Mouse (Mus musculus): ENCODE data around the gene Saysd1. TPM values are rescaled to one million over a fixed set of nuclear protein-coding genes. Genes with fewer than 3 reads are reported as not detected.

Saysd1 gene
- 10.6 and 10.8 TPM in 2 replicates for polyA plus RNA-seq (2016; fragmentation: Nextera tagmentation; extraction: Ambion mirVana)

DNA sequence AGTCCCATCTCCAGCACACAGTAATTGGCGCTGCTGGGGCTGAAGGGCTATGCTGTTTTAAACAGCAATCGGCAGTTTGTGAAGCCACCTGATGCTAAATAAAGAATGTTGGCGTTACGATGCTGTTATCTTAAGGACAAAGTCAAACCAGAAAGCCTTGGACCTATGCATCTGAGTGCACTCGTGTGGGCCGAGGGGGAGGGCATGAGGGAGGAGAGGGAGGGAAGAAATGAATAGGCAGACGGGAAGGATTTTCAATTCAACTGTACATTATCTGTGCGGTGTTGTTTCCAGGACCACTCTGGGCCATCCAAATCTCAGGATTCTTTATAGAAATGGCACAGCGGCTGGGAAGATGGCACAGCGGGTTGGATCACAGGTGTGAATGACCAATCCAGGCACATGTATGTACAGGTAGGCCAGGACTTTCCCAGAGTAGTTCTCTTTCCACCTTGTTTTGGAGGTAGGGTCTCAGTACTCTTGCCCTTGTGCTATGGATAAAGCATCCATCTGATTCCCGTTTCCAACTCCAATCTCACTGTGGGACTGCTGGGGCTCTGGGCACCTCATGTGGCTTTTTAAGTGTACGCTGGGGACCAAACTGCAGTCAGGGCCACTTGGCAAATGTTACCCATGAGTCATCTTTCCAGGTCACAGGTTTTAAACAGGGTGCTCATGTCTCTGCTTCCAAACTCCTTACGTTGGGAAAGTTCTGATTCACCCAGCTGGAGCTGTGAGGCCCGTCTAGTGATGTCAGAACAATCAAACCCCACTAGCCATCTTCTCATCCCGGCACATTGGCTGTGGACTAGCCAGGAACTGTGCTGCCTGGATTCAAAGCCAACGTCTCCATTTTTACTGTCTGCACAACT, at the start of gene Saysd1:
TSS of gene Saysd1 (minus strand) at position 51 of the 872 bp plus-strand sequence.
- Histone ChIP-seq H3K4me1 (no peaks in the 10 kb centered on the region), H3K9me3 (replicated peaks) (no peaks in the 10 kb centered on the region), H3K36me3 (peaks cover 12% of the 10 kb centered on the region), H3K4me3 (no peak within 1 kb of the TSS), H3K9ac (no peak within 1 kb of the TSS), H3K27ac (no peak within 1 kb of the TSS), H3K27me3 (no peaks in the 10 kb centered on the region), H3K4me2 (replicated peaks) (no peak within 1 kb of the TSS)
- 85% methylated on average over 16 of the region's 16 CpGs for WGBS
- no peak for ATAC-seq (ENCODE audit: low FRiP score)

DNA sequence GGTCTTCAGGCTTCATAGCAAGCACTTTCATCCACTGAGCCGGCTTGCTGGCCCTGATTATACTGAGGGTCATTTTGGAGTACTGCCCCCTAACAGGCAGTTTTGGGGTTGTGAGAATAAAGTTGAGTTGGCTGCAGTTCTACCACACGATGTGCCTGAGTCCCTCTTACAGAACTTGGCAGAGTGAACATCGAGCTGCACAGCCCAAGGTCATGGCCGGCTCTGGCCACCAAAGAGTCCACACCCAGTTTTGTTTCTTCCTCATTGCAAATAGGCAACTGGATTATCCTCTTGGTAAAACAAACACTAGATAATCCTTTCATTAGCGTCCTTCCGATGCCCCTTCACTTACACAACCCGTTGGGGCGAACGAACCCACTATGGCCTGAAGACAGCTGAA, 47.1 kb upstream of the Saysd1 start:
- Histone ChIP-seq H3K9me3 (replicated peaks) (no peaks in the 10 kb centered on the region), H3K36me3 (no peaks in the 10 kb centered on the region), H3K27ac (no peak overlapping the region), H3K4me2 (replicated peaks) (no peak overlapping the region), H3K9ac (no peak overlapping the region), H3K4me3 (no peak overlapping the region), H3K4me1 (peaks cover 18% of the 10 kb centered on the region), H3K27me3 (0 out of 2 replicates have a peak, but pooled peaks cover 2% of the 10 kb centered on the region)
- 84% methylated on average over 9 of the region's 9 CpGs for WGBS
- no peak for ATAC-seq (ENCODE audit: low FRiP score)

DNA sequence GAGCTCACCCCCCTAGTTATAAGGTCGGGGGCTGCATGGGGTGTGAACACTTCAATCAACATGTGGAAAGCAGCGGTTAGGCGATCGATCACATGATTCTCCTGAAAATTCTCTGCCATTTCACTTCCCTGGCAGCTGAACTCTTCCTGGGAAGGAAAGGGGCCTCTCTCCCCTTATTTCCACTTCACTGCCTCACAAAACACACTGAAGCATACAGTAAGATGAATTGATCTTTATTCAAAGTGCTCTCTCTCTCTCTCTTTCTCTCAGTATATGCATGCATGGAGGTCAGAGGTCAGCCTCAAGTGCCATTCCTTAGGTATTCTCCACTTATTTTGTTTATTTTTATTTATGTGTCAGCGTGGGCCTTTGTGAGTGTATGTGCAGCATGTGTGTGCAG, 45.4 kb upstream of the Saysd1 start:
- Histone ChIP-seq H3K27me3 (0 out of 2 replicates have a peak, but pooled peaks cover 5% of the 10 kb centered on the region), H3K9me3 (replicated peaks) (no peaks in the 10 kb centered on the region), H3K27ac (0 out of 2 replicates have a peak overlapping the region, but pooled peaks have one; percentile 12), H3K4me2 (replicated peaks) (no peak overlapping the region), H3K4me1 (peaks cover 35% of the 10 kb centered on the region), H3K4me3 (no peak overlapping the region), H3K36me3 (no peaks in the 10 kb centered on the region), H3K9ac (no peak overlapping the region)
- WGBS: 43% methylated on average over 5 of the region's 5 CpGs
- no peak for ATAC-seq (ENCODE audit: low FRiP score)

DNA sequence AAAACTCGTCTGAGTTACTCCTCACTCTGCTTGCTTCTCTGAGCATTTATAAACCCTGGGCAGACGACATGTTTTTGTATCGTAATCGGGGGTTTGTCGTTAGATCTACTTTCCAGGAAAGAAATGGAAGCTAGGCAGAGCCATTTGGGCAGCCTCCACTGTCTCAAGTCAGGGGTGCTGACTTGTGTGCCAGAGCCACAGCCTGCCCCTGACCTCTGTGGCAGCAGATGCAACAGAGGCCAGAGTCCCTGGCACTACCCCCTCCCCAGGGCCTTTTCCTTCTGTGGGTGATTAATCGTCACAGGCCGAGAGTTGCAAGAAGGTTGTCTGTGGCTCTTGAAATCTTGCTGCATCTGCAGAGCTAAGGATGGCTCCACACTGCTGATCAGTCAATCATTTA, 44.3 kb upstream of the Saysd1 start:
- H3K4me3 ChIP-seq: no peak overlapping the region
- peaks cover 44% of the 10 kb centered on the region for H3K4me1 ChIP-seq
- WGBS: 77% methylated on average over 7 of the region's 7 CpGs
- H3K9me3 ChIP-seq (replicated peaks): no peaks in the 10 kb centered on the region
- no peak overlapping the region for H3K9ac ChIP-seq
- H3K27me3 ChIP-seq: 0 out of 2 replicates have a peak, but pooled peaks cover 5% of the 10 kb centered on the region
- no peak overlapping the region for H3K4me2 ChIP-seq (replicated peaks)
- no peaks in the 10 kb centered on the region for H3K36me3 ChIP-seq
- H3K27ac ChIP-seq: no peak overlapping the region
- ATAC-seq (ENCODE audit: low FRiP score): no peak

DNA sequence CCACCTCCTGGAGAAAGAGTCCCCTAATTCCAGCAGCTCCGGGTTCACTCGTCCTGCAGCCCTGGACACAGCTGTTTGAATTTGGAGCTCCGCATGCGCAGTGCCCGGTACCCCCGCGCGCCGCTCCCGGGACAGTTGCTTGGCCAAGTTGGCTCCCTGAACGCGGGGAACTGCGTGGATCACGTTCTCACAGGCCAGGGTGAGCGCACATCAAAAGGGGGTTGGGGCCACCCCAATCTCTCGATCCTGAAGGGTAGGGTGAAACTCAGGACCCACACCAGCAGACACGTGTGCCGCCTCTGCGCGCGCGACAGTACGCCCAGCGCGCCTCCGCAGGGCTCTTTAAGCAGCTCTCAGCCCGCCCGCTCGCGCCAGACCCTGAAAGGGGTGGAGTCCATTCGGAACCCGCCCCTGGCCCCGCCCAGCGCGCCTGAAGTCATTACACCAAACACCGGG, 43.2 kb upstream of the Saysd1 start, which contains the start of gene Kcnk5:
TSS of gene Kcnk5 (minus strand) at position 344 of the 456 bp plus-strand sequence.
- peak within 1 kb of the TSS; percentile 56 for H3K9ac ChIP-seq

DNA sequence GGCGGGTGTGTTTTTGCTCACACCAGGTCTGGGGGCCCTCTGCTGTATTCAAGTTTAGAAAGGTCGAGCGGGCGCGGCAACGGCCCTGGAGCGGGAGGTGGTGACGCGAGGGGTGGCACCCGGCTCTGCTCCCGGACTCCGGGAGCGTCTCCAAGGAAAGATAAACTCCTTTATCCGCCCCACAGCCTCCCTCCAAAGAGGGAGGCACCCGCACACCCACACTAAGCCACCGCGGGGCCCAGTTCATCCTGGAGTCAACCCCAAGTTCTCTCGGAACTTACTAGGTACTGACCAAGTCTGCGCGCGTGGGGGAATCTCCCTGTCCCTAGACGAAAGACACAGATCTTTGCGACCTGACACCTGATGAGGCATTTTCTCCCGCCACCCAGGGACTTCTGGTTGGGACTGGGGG, 42.4 kb upstream of the Saysd1 start:
- Histone ChIP-seq H3K4me1 (peaks cover 45% of the 10 kb centered on the region), H3K9ac (peak overlapping the region; percentile 56), H3K4me2 (replicated peaks) (peak overlapping the region; percentile 92), H3K9me3 (replicated peaks) (no peaks in the 10 kb centered on the region), H3K27me3 (0 out of 2 replicates have a peak, but pooled peaks cover 5% of the 10 kb centered on the region), H3K27ac (no peak overlapping the region), H3K36me3 (no peaks in the 10 kb centered on the region), H3K4me3 (peak overlapping the region; percentile 64)
- peak; percentile 7; the same call in 1 of the 2 replicates for ATAC-seq (ENCODE audit: low FRiP score)
- under 1% methylated on average over 24 of the region's 24 CpGs for WGBS

More for the DNA sequence above, 43.2 kb upstream of the Saysd1 start, which contains the start of gene Kcnk5:
- H3K9me3 ChIP-seq (replicated peaks): no peaks in the 10 kb centered on the region
- peak within 1 kb of the TSS; percentile 92 for H3K4me2 ChIP-seq (replicated peaks)
- H3K4me3 ChIP-seq: peak within 1 kb of the TSS; percentile 64
- 0 out of 2 replicates have a peak, but pooled peaks cover 5% of the 10 kb centered on the region for H3K27me3 ChIP-seq
- H3K36me3 ChIP-seq: no peaks in the 10 kb centered on the region
- peak; percentile 93 for ATAC-seq (ENCODE audit: low FRiP score)
- no peak within 1 kb of the TSS for H3K27ac ChIP-seq
- peaks cover 45% of the 10 kb centered on the region for H3K4me1 ChIP-seq
- under 1% methylated on average over 36 of the region's 36 CpGs for WGBS

DNA sequence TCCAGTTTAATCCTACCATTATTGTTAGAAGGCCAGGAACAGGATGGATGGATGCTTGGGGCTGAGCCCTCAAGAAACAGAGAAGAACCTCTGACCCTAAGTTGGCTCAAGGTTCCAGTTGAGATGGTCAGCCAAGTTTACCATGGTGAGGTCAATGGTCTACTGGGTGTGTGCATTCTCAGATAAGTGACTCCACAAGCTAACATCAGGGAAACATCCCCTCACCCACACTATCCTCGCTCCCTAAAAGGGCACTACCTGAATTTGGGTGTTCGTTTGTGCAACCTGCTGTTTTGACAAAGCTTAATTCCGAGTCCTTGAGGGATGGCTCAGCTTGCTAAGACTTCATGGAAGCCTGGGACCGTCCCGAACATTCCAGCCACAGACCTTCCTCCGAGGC, 42.0 kb upstream of the Saysd1 start:
- peak overlapping the region; percentile 92 for H3K4me2 ChIP-seq (replicated peaks)
- no peaks in the 10 kb centered on the region for H3K9me3 ChIP-seq (replicated peaks)
- WGBS: 7% methylated on average over 6 of the region's 6 CpGs
- H3K4me1 ChIP-seq: peaks cover 45% of the 10 kb centered on the region
- H3K9ac ChIP-seq: peak overlapping the region; percentile 56
- H3K4me3 ChIP-seq: peak overlapping the region; percentile 64
- 0 out of 2 replicates have a peak, but pooled peaks cover 5% of the 10 kb centered on the region for H3K27me3 ChIP-seq
- H3K36me3 ChIP-seq: no peaks in the 10 kb centered on the region
- no peak overlapping the region for H3K27ac ChIP-seq
- no peak for ATAC-seq (ENCODE audit: low FRiP score)

DNA sequence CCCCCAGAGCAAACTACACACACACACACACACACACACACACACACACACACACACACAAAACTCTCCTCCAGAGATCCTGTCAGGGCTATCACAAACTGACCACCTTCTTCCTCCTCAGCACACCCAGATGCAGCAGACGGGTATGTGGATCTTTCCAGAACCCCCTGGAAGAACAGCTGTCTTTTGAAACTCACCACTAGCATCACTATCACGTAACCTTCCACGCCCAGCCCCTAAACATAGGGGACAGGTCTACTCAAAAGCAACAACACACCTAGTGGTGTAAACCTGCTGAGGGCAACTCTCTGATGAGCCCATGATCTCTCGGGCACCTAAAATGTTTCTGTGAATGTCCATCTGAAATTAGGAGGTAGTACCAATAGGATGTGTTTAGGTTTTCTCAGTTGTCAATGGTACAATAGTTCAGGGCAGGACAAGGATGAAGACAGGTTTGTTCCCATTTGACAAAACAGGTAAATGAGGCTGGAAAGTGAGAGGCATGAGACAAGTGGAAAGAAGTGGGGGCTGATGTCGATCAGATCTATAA, 41.5 kb upstream of the Saysd1 start:
- Histone ChIP-seq H3K4me1 (peaks cover 45% of the 10 kb centered on the region), H3K27me3 (0 out of 2 replicates have a peak, but pooled peaks cover 5% of the 10 kb centered on the region), H3K36me3 (no peaks in the 10 kb centered on the region), H3K9me3 (replicated peaks) (no peaks in the 10 kb centered on the region), H3K27ac (no peak overlapping the region), H3K9ac (peak overlapping the region; percentile 10; the same call in 1 of the 2 replicates), H3K4me2 (replicated peaks) (peak overlapping the region; percentile 92), H3K4me3 (peak overlapping the region; percentile 64; the same call in 1 of the 2 replicates)
- ATAC-seq (ENCODE audit: low FRiP score): no peak
- whole genome bisulfite sequencing: 69% methylated on average over 5 of the region's 5 CpGs

DNA sequence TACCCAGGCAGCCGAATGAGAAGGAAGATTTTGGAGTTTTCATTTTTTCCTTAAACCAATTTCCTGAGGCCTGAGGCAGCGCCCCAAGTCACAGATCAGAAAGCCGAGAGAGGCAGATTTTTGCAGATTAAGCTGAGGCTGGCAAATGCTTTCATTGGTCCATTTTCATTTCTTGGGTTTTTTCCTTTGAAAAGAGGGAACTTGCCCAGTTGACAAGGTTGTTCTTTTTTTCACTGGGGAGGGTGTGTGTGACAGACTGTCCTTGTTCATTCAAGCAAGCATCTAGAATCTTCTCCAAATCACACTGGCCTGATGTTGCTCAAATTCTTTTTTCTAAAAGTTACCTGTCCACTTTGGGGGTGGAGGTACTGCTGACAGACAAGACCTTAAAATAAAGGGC, 40.7 kb upstream of the Saysd1 start:
- Histone ChIP-seq H3K4me2 (replicated peaks) (peak overlapping the region; percentile 92), H3K9me3 (replicated peaks) (no peaks in the 10 kb centered on the region), H3K36me3 (no peaks in the 10 kb centered on the region), H3K4me3 (no peak overlapping the region), H3K27ac (no peak overlapping the region), H3K4me1 (peaks cover 45% of the 10 kb centered on the region), H3K27me3 (0 out of 2 replicates have a peak, but pooled peaks cover 5% of the 10 kb centered on the region), H3K9ac (peak overlapping the region; percentile 10; the same call in 1 of the 2 replicates)
- no peak for ATAC-seq (ENCODE audit: low FRiP score)
- 22% methylated on average over 3 of the region's 3 CpGs for WGBS

DNA sequence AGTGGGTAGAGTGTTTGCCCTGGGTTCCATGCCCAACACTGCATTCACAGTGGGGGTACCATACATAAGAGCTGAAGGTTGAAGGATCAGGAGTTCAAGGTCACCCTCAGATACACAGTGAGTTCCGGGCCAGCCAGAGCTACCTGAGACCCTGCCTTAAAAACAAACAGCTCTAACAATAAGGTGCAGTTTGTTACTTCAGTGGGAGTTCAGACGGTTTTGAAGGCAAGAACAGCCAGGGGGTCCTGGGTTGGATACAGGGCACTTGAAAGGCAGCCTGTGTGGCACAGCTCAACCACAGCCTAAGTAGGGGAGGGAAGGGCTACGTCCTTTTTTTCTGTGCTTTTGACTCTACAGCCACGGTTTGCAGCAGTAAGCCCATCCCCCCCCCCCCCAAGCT, 40.3 kb upstream of the Saysd1 start:
- no peak overlapping the region for H3K9ac ChIP-seq
- H3K27ac ChIP-seq: no peak overlapping the region
- ATAC-seq (ENCODE audit: low FRiP score): no peak
- peaks cover 42% of the 10 kb centered on the region for H3K4me1 ChIP-seq
- H3K4me3 ChIP-seq: no peak overlapping the region
- 11% methylated on average over 4 of the region's 4 CpGs for whole genome bisulfite sequencing
- H3K27me3 ChIP-seq: 0 out of 2 replicates have a peak, but pooled peaks cover 5% of the 10 kb centered on the region
- H3K9me3 ChIP-seq (replicated peaks): no peaks in the 10 kb centered on the region
- H3K4me2 ChIP-seq (replicated peaks): peak overlapping the region; percentile 92
- H3K36me3 ChIP-seq: no peaks in the 10 kb centered on the region

DNA sequence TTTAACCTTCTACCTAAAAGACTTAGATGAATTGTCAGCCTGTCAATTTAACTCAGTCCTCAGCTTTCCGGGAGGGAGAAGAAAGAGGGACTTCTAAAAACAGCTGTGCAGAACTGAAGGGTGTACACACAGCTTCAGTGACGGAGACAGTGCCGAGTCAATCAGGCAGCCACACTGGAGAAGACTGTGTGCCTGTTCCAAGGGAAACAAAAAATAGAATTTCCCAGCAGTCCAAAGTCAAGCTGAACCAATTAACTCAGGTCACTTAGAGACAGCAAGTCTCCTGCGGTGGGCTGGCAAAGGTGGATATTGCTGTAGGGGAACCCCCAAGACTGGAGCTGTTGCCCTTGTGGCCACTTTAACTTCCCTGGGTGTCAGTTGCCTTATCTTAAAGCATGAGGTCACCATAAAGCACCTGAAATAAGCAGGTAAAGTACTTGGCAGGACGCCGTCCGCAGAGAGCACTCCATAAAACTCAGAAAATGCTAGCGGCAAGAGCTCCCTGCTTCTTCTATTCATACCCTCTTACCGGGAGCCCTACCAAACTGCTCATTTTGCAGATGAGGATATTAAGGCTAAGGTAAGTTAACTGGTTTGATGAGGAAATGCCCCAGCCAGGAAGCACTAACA, 39.3 kb upstream of the Saysd1 start:
- Histone ChIP-seq H3K27me3 (0 out of 2 replicates have a peak, but pooled peaks cover 3% of the 10 kb centered on the region), H3K27ac (no peak overlapping the region), H3K4me3 (no peak overlapping the region), H3K4me2 (replicated peaks) (no peak overlapping the region), H3K4me1 (peaks cover 36% of the 10 kb centered on the region), H3K36me3 (no peaks in the 10 kb centered on the region), H3K9me3 (replicated peaks) (no peaks in the 10 kb centered on the region), H3K9ac (no peak overlapping the region)
- ATAC-seq (ENCODE audit: low FRiP score): no peak
- 77% methylated on average over 9 of the region's 9 CpGs for WGBS

DNA sequence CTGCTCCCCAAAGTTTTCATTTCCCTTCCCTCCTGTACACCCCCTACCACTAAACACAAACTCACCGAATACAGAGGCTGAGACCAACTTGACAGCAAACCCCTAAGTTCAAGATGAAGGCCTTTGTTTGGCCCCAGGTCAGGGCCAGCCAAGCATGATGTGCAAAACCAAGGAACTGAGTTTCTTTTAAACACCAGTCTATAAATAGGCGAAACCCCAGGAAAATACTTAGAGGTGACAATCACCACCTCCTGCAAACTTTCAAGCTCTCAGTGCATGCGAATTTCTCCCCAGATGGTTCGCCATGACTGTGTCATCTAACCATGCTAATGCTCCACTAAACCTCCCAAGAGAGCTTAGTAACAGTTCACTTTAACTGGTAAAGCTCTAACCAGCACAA, 37.4 kb upstream of the Saysd1 start:
- H3K9me3 ChIP-seq (replicated peaks): no peaks in the 10 kb centered on the region
- H3K27me3 ChIP-seq: 0 out of 2 replicates have a peak, but pooled peaks cover 3% of the 10 kb centered on the region
- H3K4me1 ChIP-seq: peaks cover 35% of the 10 kb centered on the region
- H3K4me3 ChIP-seq: no peak overlapping the region
- no peak overlapping the region for H3K4me2 ChIP-seq (replicated peaks)
- ATAC-seq (ENCODE audit: low FRiP score): no peak
- no peak overlapping the region for H3K9ac ChIP-seq
- H3K36me3 ChIP-seq: no peaks in the 10 kb centered on the region
- H3K27ac ChIP-seq: no peak overlapping the region
- 85% methylated on average over 4 of the region's 4 CpGs for WGBS
